Mouse (Mus musculus): ENCODE measurements around the gene Atp6v1e2.

DNA sequence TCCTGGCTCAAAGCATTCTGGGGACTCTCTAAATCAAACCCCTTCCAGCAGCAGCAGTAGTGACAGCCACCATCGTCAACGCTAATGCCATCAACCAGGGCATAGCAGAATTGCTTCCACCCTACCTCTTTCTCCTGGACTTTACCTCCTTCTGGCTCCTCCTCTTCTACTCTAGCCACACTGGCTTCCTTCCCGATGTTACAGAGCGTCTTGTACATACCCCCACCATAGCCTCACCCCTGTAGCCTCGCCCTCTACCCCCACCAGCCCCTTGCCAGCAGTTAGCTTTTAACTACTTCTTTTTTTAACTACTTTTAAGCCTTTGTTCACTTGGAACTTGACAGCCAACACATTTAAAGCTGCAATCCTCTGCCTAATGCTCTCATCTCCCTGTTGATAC lies 47.9 kb downstream of the Atp6v1e2 start:
- no peak for TF ChIP-seq EP300 (IDR thresholded peaks at IDR 0.05; ENCODE audit: low read length)
- TF ChIP-seq MXI1 (IDR thresholded peaks at IDR 0.05; ENCODE audit: low read depth, low read length), result no peak
- TF ChIP-seq JUN (IDR thresholded peaks at IDR 0.05; ENCODE audit: insufficient read depth, low read depth, low read length), result no peak
- TF ChIP-seq POLR2A (IDR thresholded peaks at IDR 0.05; ENCODE audit: low read depth, low read length), result no peak
